Mouse (Mus musculus) A20 (cell line): Measurements from ENCODE around the gene Raet1d.
A peak's percentile ranks its signal among the peaks of the same experiment; 100 is the strongest.
"Not testable (repeated sequence)": the region's sequence is repeated elsewhere in the genome, so short reads cannot be mapped to it uniquely, and the experiment has no call there.

Source experiments
- DNase-seq: peaks from one replicate; pipeline ENCODE4 v3.0.0-alpha.2; 2011; ENCODE audit warnings: low read depth, low spot score

The Raet1d gene

DNA sequence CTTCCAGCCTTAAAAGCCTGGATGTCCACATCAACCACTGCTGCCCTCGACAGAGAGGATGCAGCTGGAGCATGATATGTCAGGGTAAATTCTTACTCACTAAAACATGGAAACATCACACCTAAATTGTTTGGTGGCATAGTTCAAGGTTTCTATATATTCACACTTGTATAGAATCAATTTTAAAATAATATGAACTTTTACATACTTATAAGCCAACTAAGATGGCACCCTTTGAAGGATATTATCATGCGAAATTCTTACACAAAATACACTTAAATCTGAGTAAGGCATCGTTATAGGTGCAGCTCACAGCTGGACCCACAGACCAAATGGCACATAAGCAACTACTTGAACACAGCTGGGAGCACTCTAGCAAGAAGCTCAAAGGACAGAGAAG lies at the start of gene Raet1d:
Raet1d (plus strand) TSS at position 301 of the 400 bp plus-strand sequence.
- DNase-seq: not testable (repeated sequence)

- no peak for DNase-seq
These were observed 37.5 kb upstream of the Raet1d start for GRCm38 (mm10) chr10:22322858-22323257.

DNA sequence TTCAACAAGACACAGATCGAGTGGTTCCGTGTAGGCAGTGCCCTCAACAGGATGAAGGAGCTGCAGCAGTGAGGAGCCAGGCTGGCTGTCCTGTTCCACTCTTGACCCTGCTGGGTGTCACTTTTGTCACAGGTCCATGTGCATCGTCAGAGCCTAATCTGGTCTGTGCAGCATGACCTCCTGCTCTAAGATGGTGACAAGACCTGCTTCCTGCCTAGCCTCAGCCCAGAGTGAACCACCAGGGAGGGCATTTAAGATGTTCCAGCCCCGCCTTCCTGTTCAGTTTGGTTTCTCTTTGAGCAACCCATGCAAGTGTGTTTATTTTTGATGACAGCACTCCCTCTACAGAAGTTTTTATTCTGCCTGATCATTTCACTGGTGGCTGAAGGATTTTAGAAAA lies 14.6 kb upstream of the Raet1d start:
- peak; percentile 88 for DNase-seq

DNA sequence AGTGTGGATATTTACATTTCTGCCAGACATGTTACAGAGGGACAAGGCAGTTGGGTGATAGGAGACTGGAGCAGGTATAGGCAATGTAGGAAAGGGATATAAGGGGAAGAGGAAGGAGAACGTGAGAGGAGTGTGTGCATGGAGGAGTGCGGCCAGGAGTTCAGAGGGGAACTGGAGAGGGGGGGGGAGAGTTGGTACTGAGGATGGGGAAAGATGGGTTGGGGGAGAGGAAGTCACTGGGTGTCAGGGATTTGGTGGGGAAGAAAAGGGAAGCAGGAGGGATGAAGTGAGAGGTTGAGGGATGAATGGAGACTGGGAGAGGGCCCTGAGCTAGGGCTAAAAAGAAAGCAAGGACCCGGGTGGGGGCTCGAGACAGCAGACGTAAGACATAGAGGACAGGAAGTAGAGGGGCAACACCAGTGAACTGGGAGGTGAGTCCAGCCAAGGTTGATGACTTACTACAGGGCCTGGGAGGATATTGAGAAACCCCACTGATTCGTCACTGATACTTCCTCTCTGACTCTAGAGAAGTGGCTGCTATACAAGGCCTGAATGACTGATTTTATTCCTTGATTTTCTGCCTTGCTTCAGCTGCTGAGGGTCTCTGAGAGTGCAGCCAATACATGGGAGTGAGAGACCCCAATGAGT lies 6.7 kb upstream of the Raet1d start:
- DNase-seq: not testable (repeated sequence)

- not testable (repeated sequence) for DNase-seq
These were observed 6.2 kb upstream of the Raet1d start for GRCm38 (mm10) chr10:22354196-22354574.

DNA sequence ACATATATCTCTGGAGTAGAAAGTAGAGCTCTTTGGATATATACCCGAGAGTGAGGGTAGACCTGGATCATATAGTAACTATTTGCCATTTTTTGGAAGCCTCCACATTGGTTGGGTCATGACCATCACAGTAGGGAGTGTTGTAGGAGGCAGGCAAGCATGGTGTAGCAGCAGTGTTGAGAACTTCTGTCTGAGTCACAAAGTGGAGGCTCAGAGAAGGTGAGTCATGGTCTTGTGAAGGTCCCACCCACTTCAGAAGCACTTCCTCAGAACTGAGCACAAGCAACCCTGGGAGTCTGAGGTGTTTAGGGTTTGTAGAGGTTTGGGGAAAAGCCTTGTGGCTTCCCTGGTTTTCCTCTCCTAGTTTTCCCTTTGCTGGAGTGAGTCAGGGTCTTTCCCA lies 3.0 kb upstream of the Raet1d start:
- DNase-seq: not testable (repeated sequence)

- DNase-seq: not testable (repeated sequence)
These were observed 605 bp downstream of the Raet1d start for GRCm38 (mm10) chr10:22360957-22361356.

DNA sequence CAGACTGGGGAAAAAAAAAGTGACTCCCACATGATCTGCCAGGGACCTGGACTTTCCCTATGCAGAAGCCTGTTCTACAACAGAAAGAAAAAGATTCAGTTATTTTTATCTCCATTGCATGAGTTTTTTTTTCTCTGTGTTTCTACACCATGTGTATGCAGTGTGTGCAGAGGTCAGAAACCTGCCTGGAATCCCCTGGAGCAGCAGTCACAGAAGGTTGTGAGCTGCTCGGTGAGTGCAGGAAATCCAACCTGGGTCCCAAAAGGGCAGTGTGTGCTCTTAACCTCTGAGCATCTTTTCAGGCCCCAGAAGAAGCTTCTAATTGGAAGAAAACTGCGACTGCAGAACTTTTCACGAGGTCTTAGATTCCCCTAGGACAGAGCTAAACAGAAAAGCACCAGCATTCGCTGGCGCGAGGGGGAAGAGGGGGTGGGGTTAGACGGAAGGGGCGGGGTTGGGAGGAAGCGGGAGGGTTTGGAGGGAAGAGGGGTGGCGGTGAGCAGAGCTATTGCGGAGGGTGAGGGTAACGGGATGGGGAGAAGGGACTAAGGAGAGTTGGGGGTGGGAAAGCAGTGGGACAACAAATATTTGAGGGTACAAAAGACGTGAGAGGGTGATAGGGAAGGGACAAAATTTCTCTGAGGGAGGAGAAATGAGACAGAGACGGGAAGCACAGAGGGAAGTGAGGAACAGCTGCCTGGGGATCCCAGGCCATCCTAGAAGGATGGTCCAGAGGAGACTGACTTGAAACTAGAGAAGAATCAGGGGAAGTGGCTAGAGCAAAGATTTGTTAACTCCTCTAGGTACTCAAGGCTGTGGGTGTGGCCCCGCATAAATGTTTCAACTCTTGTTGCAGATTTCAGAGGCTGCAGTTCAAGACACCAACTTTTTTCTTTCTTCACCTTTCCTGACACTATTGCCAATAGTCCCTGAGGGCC lies 1.3 kb downstream of the Raet1d start:
- peak; percentile 69 for DNase-seq

- not testable (repeated sequence) for DNase-seq
These were observed 2.1 kb downstream of the Raet1d start for GRCm38 (mm10) chr10:22362466-22362865.

DNA sequence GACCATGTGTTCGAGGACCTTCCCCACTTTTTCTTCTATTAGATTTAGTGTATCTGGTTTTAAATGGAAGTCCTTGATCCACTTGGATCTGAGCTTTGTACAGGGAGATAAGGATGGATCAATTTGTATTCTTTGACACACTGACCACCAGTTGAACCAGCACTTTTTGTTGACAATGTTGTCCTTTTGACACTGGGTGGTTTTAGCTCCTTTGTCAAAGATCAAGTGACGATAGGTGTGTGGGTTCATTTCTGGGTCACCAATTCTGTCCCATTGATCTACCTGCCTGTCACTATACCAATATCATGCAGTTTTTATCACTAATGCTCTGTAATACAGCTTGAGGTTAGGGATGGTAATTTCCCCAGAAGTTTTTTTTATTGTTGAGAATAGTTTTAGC lies 4.6 kb downstream of the Raet1d start:
- DNase-seq: not testable (repeated sequence)

DNA sequence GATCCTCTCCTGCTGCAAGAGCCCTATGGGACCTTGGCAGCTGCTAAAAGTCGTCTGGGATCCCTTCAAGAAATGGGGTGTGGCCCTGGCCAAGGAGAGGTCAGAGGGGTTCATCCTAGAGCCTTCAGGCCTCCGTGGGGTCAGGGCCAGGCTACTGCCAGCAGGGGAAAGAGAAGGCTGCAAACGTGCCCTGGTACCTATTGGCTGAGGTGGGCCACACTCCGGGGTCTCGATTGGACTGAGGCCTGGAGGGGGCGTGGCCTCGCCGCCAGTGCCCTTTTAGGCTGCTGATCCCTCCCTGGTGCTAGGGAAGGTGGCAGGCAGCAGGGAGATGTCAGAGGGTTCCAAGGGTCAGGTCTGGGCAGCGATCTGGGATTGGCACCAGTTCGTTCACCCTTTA lies 20.9 kb downstream of the Raet1d start:
- not testable (repeated sequence) for DNase-seq

- not testable (repeated sequence) for DNase-seq
These were observed 29.8 kb downstream of the Raet1d start for GRCm38 (mm10) chr10:22390146-22390545.

GRCm38 (mm10) chr10:22391616-22392015 lies 31.3 kb downstream of the Raet1d start:
- not testable (repeated sequence) for DNase-seq

DNA sequence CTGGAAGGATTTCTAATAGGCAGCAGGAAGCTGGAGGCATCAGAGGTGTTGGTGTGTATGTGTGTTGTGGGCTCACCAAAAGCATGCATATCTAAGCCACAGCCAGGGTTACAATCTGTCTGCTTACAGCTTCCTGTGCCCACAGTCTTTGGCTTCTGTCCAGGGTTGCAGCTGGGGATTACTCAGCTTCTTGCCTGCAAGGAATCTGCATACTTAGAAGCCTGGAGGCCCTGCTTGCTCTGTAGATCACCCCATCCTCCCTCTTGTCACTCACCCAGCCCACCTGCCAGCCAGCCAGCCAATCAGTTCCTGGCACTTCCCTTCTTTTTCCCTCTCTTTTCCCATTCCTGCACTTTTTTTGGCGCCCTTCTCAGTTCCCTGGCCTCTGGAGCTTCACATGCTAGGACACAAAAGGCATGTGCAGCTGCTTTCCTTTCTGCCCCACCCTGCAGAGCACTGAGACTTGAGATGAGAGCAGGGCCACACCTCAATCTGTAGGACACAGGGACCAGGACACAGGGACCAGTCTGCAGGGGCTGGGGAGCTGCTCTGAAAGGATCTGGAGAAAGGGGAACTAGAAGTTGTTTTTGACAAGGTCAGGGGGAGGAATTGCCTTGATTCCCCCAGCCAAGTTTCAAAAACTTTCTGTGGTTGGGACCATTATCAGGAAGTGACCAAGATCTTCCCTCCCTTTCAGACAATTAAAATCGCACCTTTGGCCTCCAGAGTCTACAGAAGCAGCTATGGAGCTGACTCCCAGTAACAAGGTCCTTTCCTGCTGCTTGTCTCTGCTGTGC lies 32.9 kb downstream of the Raet1d start:
- DNase-seq: not testable (repeated sequence)

DNA sequence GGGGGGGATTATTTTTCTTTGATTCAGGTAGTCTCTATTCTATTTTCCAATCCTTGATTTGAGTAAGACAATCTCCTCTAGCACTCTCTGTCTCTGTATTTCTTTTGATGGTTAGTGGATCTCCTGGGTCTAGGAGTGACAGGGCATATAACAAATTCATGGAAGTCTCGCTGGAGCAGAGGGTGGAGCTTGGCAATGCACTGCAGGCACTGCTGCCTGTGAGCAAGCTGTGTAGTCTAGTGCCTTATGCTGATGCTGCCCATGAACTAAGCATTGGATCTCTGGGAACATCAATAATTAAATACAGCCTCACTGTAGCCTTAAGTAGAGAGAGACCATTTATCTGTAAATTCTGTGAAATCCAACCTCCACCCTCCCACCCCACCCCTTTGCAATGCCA lies 36.3 kb downstream of the Raet1d start:
- not testable (repeated sequence) for DNase-seq

- peak; percentile 42 for DNase-seq
These were observed 42.0 kb downstream of the Raet1d start for GRCm38 (mm10) chr10:22402225-22402917.

DNA sequence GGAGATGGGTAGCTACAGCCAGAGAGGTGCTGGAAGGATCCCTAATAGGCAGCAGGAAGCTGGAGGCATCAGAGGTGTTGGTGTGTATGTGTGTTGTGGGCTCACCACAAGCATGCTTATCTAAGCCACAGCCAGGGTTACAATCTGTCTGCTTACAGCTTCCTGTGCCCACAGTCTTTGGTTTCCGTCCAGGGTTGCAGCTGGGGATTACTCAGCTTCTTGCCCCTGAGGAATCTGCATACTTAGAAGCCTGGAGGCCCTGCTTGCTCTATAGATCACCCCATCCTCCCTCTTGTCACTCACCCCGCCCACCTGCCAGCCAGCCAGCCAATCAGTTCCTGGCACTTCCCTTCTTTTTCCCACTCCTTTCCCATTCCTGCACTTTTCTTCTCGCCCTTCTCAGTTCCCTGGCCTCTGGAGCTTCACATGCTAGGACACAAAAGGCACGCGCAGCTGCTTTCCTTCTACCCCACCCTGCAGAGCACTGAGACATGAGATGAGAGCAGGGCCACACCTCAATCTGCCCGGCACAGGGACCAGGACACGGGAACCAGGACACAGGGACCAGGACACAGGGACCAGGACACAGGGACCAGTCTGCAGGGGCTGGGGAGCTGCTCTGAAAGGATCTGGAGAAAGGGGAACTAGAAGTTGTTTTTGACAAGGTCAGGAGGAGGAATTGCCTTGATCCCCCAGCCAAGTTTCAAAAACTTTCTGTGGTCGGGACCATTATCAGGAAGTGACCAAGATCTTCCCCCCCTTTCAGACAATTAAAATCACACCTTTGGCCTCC lies 53.5 kb downstream of the Raet1d start:
- DNase-seq: not testable (repeated sequence)
